Mouse (Mus musculus): ENCODE data around the gene Skap2.

Skap2 gene

GRCm38 (mm10) chr6:51844106-51844505 is 168.2 kb downstream of the Skap2 start:
- peak; percentile 42 for DNase-seq (ENCODE audit: inconsistent ontology term)

DNA sequence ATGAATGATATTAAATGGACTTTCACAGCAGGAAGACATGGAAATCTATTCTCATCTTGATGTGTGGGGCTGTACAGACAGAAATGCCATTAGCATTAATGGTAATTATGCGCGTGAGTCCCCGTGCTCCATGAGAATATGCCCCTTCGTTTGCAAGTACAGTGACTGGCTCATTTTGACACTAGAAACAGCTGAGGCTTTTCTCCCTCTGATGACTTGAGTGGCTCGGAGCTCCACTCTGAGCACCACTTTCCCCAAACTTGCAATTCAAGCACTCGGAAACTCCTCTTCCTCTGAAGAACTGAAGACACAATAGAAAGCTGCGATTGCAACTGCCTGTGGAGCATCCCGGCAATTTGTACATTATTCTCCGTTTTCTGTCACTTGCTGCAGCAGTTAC is 169.3 kb downstream of the Skap2 start:
- DNase-seq (ENCODE audit: inconsistent ontology term), result no peak

GRCm38 (mm10) chr6:51838177-51838576 is 174.2 kb downstream of the Skap2 start:
- no peak for DNase-seq (ENCODE audit: inconsistent ontology term)

DNA sequence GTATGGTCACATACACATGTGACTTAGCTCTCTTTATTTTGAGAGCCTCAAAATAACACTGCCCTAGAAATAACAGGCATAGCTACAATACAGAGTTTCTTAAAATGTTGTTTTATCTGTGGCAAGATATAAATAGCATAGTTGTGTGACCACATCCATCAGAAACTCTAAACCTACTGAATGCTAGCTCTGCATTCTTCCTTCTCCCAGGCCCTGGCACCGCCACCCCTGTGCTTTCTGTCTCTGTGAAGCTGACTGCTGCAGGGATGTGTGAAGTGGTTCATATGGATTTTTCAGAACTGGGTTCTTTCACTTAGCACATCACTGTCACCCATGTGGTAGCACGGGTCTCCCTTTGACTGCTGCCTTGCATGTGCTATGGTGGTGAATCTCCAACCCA is 179.0 kb downstream of the Skap2 start:
- DNase-seq (ENCODE audit: inconsistent ontology term), result no peak

DNA sequence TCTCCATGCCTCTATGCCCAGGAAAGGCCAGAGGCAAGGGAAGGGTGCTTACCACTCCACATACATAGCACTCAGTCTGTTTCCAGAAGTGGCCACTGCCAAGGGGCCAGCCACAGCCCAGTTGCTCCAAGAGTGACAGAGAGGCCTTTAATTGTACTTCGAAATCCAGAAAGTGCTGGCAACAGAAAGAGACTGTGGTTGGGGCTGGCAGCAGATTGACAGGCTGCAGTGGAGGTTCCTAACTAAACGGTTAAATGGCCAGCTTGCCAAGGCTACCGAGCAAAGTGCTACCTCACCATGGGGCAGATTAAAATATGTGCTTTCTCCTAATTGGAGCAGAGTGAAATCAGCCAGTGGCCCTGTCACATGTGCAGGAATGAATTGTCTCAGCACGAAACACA is 186.7 kb downstream of the Skap2 start:
- peak; percentile 91 for DNase-seq (ENCODE audit: inconsistent ontology term)

- DNase-seq (ENCODE audit: inconsistent ontology term), result no peak
Observed at GRCm38 (mm10) chr6:51824136-51824830, 188.1 kb downstream of the Skap2 start.

- DNase-seq (ENCODE audit: inconsistent ontology term), result no peak
Observed at GRCm38 (mm10) chr6:51822049-51822448, 190.3 kb downstream of the Skap2 start.

DNA sequence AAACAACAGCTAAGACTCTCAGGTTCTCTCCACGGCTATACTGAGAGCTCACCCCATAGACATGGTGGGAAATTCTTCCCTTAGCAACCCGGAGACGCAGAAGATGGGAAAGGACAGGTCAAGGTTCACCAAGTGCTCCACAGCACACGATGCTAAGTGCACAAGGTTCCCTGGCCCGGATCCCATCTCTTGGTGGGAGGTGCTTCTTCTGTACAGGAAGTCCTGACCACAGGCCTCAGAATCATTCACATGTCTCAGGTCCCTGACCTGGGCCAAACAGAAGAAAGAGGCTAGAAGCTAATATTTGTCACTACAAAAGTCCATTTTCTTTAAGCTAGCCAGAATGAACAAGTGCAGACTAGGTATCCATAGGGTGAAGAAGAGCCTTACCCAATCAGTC is 191.5 kb downstream of the Skap2 start:
- DNase-seq (ENCODE audit: inconsistent ontology term), result no peak

DNA sequence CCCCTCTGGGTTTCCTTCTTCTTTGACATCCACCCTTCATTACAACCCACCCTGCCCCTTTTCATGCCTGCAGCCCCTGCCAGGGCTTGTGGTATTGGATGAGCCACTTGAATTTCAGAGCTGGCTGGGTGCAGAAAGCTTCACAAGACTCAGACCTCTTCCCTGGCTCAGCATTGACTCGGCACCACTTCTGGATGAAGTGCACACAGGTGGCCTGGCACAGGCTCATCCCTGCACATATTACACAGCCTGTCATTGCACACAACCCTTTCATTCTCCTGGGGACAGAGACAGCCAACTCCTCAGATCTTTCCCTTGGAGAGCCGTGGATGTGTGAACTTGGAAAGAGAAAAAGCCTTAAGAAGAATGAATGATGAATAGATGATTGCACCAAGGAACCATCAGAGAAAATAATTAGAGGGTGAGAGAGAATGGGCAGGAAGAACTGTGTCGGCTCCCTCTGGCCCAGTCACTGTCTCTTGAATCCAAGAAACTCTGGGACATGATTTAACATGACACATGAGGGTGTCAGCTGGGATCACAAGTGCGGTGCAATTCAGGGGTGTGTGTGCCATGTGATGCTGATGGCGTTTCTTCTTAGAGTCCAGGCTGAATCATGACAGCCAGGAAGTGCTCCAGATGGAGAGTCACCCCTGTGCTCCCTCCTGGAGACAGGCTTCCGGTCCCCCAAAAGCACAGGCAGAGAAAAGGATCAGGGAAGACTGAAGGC is 195.3 kb downstream of the Skap2 start:
- DNase-seq (ENCODE audit: inconsistent ontology term), result peak; percentile 16

DNA sequence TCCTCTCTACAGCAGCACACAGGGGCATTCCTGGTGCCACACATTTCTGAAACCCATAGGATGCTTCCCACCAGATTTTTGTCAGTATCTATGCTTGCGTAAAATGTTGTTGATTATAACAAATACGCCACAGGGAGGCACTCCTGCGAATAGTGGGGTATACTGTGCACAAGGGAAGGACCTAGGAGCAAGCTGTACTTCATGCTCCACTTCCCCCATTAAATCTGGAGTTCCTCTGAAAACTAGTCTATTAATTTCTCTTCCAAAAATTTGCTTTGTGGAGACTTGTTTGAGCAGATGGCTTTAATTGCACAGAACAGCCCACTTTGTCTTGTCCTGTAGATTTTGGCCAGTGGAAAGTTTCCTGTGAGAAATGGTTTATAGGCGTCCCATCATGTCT is 201.4 kb downstream of the Skap2 start:
- DNase-seq (ENCODE audit: inconsistent ontology term), result peak; percentile 56

- DNase-seq (ENCODE audit: inconsistent ontology term), result no peak
Observed at GRCm38 (mm10) chr6:51809164-51809824, 203.1 kb downstream of the Skap2 start.

DNA sequence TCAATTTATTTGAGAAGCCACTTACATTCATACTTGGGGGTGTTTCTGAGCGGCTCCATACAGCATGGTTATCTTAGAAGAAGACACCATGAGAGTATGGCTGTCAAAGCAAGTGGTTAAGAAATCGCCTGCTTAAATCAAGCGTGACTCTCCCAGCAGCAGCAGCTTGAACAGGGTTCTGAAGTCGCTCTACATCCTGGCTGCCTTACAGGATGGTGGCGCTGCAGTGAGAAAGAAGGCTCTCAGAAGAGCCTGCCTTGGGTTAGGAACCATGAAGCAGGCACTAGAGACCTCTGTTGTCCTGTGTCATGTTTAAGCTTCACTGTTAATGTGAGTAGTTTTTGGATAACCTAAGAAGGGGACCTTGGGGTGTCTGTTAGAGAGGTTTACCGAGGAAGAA is 204.3 kb downstream of the Skap2 start:
- no peak for DNase-seq (ENCODE audit: inconsistent ontology term)
